Mouse (Mus musculus): Measurements from ENCODE around the gene Zfp113. TPM values are rescaled to one million over a fixed set of nuclear protein-coding genes. Genes with fewer than 3 reads are reported as not detected.
A peak's percentile ranks its signal among the peaks of the same experiment; 100 is the strongest.

Zfp113 gene
- polyA plus RNA-seq, 1 experiment, result 3.0 TPM

- Histone ChIP-seq H3K4me2 (ENCODE audit: low read depth) (peak overlapping the region; percentile 90), H3K4me3 (peak overlapping the region; percentile 54), H3K79me2 (ENCODE audit: control insufficient read depth, insufficient read depth) (peaks cover 16% of the 10 kb centered on the region), H3K36me3 (ENCODE audit: control insufficient read depth, insufficient read depth) (peaks cover 21% of the 10 kb centered on the region), H3ac (ENCODE audit: control insufficient read depth, insufficient read length) (no peak overlapping the region), H3K27me3 (ENCODE audit: control insufficient read depth, insufficient read depth, insufficient read length) (no peaks in the 10 kb centered on the region)
- no peak for TF ChIP-seq USF1 (IDR thresholded peaks at IDR 0.05; ENCODE audit: low read depth)
Observed at GRCm38 (mm10) chr5:138154390-138154789, 1.2 kb downstream of the Zfp113 start.

- H3K27me3 ChIP-seq (ENCODE audit: control insufficient read depth, insufficient read depth, insufficient read length), result no peaks in the 10 kb centered on the region
- TF ChIP-seq MYOG (IDR thresholded peaks at IDR 0.05; ENCODE audit: control insufficient read depth in 1 of 3, insufficient read depth in 1 of 3, insufficient read length in 2 of 3, low read depth in 2 of 3), result no peak
- no peak for TF ChIP-seq TCF12 (IDR thresholded peaks at IDR 0.05; ENCODE audit: insufficient read depth, poor library complexity, severe bottlenecking)
- TF ChIP-seq CEBPB (IDR thresholded peaks at IDR 0.05; ENCODE audit: insufficient read depth, poor library complexity, severe bottlenecking), result no peak
- no peak for TF ChIP-seq POLR2AphosphoS2 (IDR thresholded peaks at IDR 0.05; ENCODE audit: insufficient read length, low read depth)
- TF ChIP-seq USF1 (IDR thresholded peaks at IDR 0.05; ENCODE audit: low read depth), result no peak
- no peak for TF ChIP-seq MYOD1 (IDR thresholded peaks at IDR 0.05; ENCODE audit: control insufficient read depth in 1 of 3, insufficient read length in 2 of 3, low read depth in 2 of 3)
- TF ChIP-seq REST (IDR thresholded peaks at IDR 0.05; ENCODE audit: insufficient read depth, insufficient read length), result no peak
- no peaks in the 10 kb centered on the region for H3K79me2 ChIP-seq (ENCODE audit: control insufficient read depth, insufficient read depth)
- H3K4me3 ChIP-seq, result no peak overlapping the region
- H3ac ChIP-seq (ENCODE audit: control insufficient read depth, insufficient read length), result no peak overlapping the region
- peaks cover 4% of the 10 kb centered on the region for H3K36me3 ChIP-seq (ENCODE audit: control insufficient read depth, insufficient read depth)
- no peak overlapping the region for H3K4me2 ChIP-seq (ENCODE audit: low read depth)
Observed at GRCm38 (mm10) chr5:138138585-138138984, 17.0 kb downstream of the Zfp113 start.

GRCm38 (mm10) chr5:138137935-138138549 is 17.5 kb downstream of the Zfp113 start:
- Histone ChIP-seq H3K36me3 (ENCODE audit: control insufficient read depth, insufficient read depth) (no peaks in the 10 kb centered on the region), H3K4me2 (ENCODE audit: low read depth) (no peak overlapping the region), H3ac (ENCODE audit: control insufficient read depth, insufficient read length) (no peak overlapping the region), H3K4me3 (no peak overlapping the region), H3K27me3 (ENCODE audit: control insufficient read depth, insufficient read depth, insufficient read length) (no peaks in the 10 kb centered on the region), H3K79me2 (ENCODE audit: control insufficient read depth, insufficient read depth) (no peaks in the 10 kb centered on the region)
- TF ChIP-seq TCF12 (IDR thresholded peaks at IDR 0.05; ENCODE audit: insufficient read depth, poor library complexity, severe bottlenecking) (no peak), POLR2AphosphoS2 (IDR thresholded peaks at IDR 0.05; ENCODE audit: insufficient read length, low read depth) (peak; percentile 43)

- Histone ChIP-seq H3K4me3 (no peak overlapping the region), H3K79me2 (ENCODE audit: control insufficient read depth, insufficient read depth) (no peaks in the 10 kb centered on the region), H3K4me2 (ENCODE audit: low read depth) (no peak overlapping the region), H3K36me3 (ENCODE audit: control insufficient read depth, insufficient read depth) (no peaks in the 10 kb centered on the region), H3ac (ENCODE audit: control insufficient read depth, insufficient read length) (no peak overlapping the region), H3K27me3 (ENCODE audit: control insufficient read depth, insufficient read depth, insufficient read length) (no peaks in the 10 kb centered on the region)
- no peak for TF ChIP-seq CEBPB (IDR thresholded peaks at IDR 0.05; ENCODE audit: insufficient read depth, poor library complexity, severe bottlenecking)
- TF ChIP-seq USF1 (IDR thresholded peaks at IDR 0.05; ENCODE audit: low read depth), result no peak
- no peak for TF ChIP-seq MAX (IDR thresholded peaks at IDR 0.05; ENCODE audit: low read depth)
Observed at GRCm38 (mm10) chr5:138137257-138137656, 18.3 kb downstream of the Zfp113 start.

- no peak overlapping the region for H3K4me3 ChIP-seq
- no peaks in the 10 kb centered on the region for H3K79me2 ChIP-seq (ENCODE audit: control insufficient read depth, insufficient read depth)
- no peaks in the 10 kb centered on the region for H3K27me3 ChIP-seq (ENCODE audit: control insufficient read depth, insufficient read depth, insufficient read length)
- no peak overlapping the region for H3K4me2 ChIP-seq (ENCODE audit: low read depth)
- no peak overlapping the region for H3ac ChIP-seq (ENCODE audit: control insufficient read depth, insufficient read length)
- H3K36me3 ChIP-seq (ENCODE audit: control insufficient read depth, insufficient read depth), result peaks cover 7% of the 10 kb centered on the region
- TF ChIP-seq TCF12 (IDR thresholded peaks at IDR 0.05; ENCODE audit: insufficient read depth, poor library complexity, severe bottlenecking), result no peak
- TF ChIP-seq MYOD1 (IDR thresholded peaks at IDR 0.05; ENCODE audit: control insufficient read depth in 1 of 3, insufficient read length in 2 of 3, low read depth in 2 of 3), result no peak
- no peak for TF ChIP-seq TCF3 (IDR thresholded peaks at IDR 0.05; ENCODE audit: insufficient read length, low read depth)
- TF ChIP-seq MAX (IDR thresholded peaks at IDR 0.05; ENCODE audit: low read depth), result no peak
- no peak for TF ChIP-seq REST (IDR thresholded peaks at IDR 0.05; ENCODE audit: insufficient read depth, insufficient read length)
- TF ChIP-seq E2F4 (IDR thresholded peaks at IDR 0.05; ENCODE audit: insufficient read depth), result no peak
- no peak for TF ChIP-seq POLR2AphosphoS2 (IDR thresholded peaks at IDR 0.05; ENCODE audit: insufficient read length, low read depth)
- TF ChIP-seq CEBPB (IDR thresholded peaks at IDR 0.05; ENCODE audit: insufficient read depth, poor library complexity, severe bottlenecking), result no peak
- no peak for TF ChIP-seq MYOG (IDR thresholded peaks at IDR 0.05; ENCODE audit: control insufficient read depth in 1 of 3, insufficient read depth in 1 of 3, insufficient read length in 2 of 3, low read depth in 2 of 3)
- no peak for TF ChIP-seq USF1 (IDR thresholded peaks at IDR 0.05; ENCODE audit: low read depth)
Observed at GRCm38 (mm10) chr5:138132425-138133064, 23.0 kb downstream of the Zfp113 start.

- TF ChIP-seq POLR2A (IDR thresholded peaks at IDR 0.05; ENCODE audit: insufficient read length, low read depth), result no peak
- no peak for TF ChIP-seq USF1 (IDR thresholded peaks at IDR 0.05; ENCODE audit: low read depth)
- no peak for TF ChIP-seq CEBPB (IDR thresholded peaks at IDR 0.05; ENCODE audit: insufficient read depth, poor library complexity, severe bottlenecking)
- no peak for TF ChIP-seq E2F4 (IDR thresholded peaks at IDR 0.05; ENCODE audit: insufficient read depth)
- no peak for TF ChIP-seq TCF12 (IDR thresholded peaks at IDR 0.05; ENCODE audit: insufficient read depth, poor library complexity, severe bottlenecking)
- no peak for TF ChIP-seq POLR2AphosphoS2 (IDR thresholded peaks at IDR 0.05; ENCODE audit: insufficient read length, low read depth)
- TF ChIP-seq REST (IDR thresholded peaks at IDR 0.05; ENCODE audit: insufficient read depth, insufficient read length), result no peak
- TF ChIP-seq TCF3 (IDR thresholded peaks at IDR 0.05; ENCODE audit: insufficient read length, low read depth), result no peak
- TF ChIP-seq MYOG (IDR thresholded peaks at IDR 0.05; ENCODE audit: control insufficient read depth in 1 of 3, insufficient read depth in 1 of 3, insufficient read length in 2 of 3, low read depth in 2 of 3), result no peak
- no peak for TF ChIP-seq MAX (IDR thresholded peaks at IDR 0.05; ENCODE audit: low read depth)
- TF ChIP-seq MYOD1 (IDR thresholded peaks at IDR 0.05; ENCODE audit: control insufficient read depth in 1 of 3, insufficient read length in 2 of 3, low read depth in 2 of 3), result no peak
- no peak for TF ChIP-seq SRF (IDR thresholded peaks at IDR 0.05; ENCODE audit: control insufficient read depth, insufficient read length, low read depth)
- Histone ChIP-seq H3ac (ENCODE audit: control insufficient read depth, insufficient read length) (no peak overlapping the region), H3K4me2 (ENCODE audit: low read depth) (peak overlapping the region; percentile 79), H3K27me3 (ENCODE audit: control insufficient read depth, insufficient read depth, insufficient read length) (no peaks in the 10 kb centered on the region), H3K4me3 (peak overlapping the region; percentile 62), H3K79me2 (ENCODE audit: control insufficient read depth, insufficient read depth) (peaks cover 27% of the 10 kb centered on the region), H3K36me3 (ENCODE audit: control insufficient read depth, insufficient read depth) (peaks cover 8% of the 10 kb centered on the region)
Observed at GRCm38 (mm10) chr5:138118041-138118440, 37.5 kb downstream of the Zfp113 start.
